Mouse (Mus musculus) heart, postnatal 0 days (tissue): ENCODE data around the gene Bcl11b. TPM values are rescaled to one million over a fixed set of nuclear protein-coding genes. Genes with fewer than 3 reads are reported as not detected.

Experiments used
- ATAC-seq: fragments of 200-750 bp; cut with Nextera tagmentation; 2 replicates; pipeline ENCODE4 v1.8.0; 2017; ENCODE audit warnings: low read depth, moderate number of reproducible peaks, moderate library complexity; ENCODE audit not compliant: insufficient read depth
- DNase-seq: peaks from one replicate; pipeline ENCODE4 v3.0.0-alpha.2; 2016; ENCODE audit warnings: low spot score
- H3K27ac ChIP-seq: fragments of 300-500 bp; sonication (generic); 2 replicates; pipeline ENCODE4 v1.5.1; 2014; ENCODE audit warnings: low read depth, mild to moderate bottlenecking
- H3K27me3 ChIP-seq: fragments of 300-500 bp; sonication (generic); 2 replicates; pipeline ENCODE4 v1.6.1; 2014; ENCODE audit warnings: low read length, mixed read lengths; ENCODE audit not compliant: control insufficient read depth, insufficient read depth
- H3K36me3 ChIP-seq: fragments of 300-500 bp; sonication (generic); replicated peaks from 2 replicates; pipeline ENCODE4 v1.6.1; 2014; ENCODE audit warnings: low read length, mixed read lengths; ENCODE audit not compliant: control insufficient read depth, insufficient read depth
- H3K4me1 ChIP-seq: fragments of 300-500 bp; sonication (generic); 2 replicates; pipeline ENCODE4 v1.6.1; 2014; ENCODE audit warnings: antibody characterized with exemption; ENCODE audit not compliant: control insufficient read depth, insufficient read depth
- H3K4me2 ChIP-seq: fragments of 300-500 bp; sonication (generic); 2 replicates; pipeline ENCODE4 v1.6.1; 2014; ENCODE audit warnings: low read depth, mild to moderate bottlenecking, low read length, moderate library complexity
- H3K4me3 ChIP-seq: fragments of 300-500 bp; sonication (generic); 2 replicates; pipeline ENCODE4 v1.5.1; 2014; ENCODE audit warnings: low read depth, low read length
- H3K9ac ChIP-seq: fragments of 300-500 bp; sonication (generic); replicated peaks from 2 replicates; pipeline ENCODE4 v1.6.1; 2014; ENCODE audit warnings: low read depth, low read length, mixed read lengths
- H3K9me3 ChIP-seq: fragments of 300-500 bp; sonication (generic); replicated peaks from 2 replicates; pipeline ENCODE4 v1.6.1; 2016; ENCODE audit warnings: low read length; ENCODE audit not compliant: control insufficient read depth
- CTCF ChIP-seq: IDR thresholded peaks from 2 replicates; pipeline ENCODE4 v1.5.1; 2016; ENCODE audit warnings: antibody characterized with exemption, control low read depth, low read depth
- EP300 ChIP-seq: IDR thresholded peaks from 2 replicates; pipeline ENCODE4 v1.6.1; 2016; ENCODE audit warnings: antibody characterized with exemption, low read depth
- WGBS: fragments of 180-500 bp; shearing (Covaris S2); extraction: QIAGEN DNeasy Blood & Tissue Kit; methylation state at CpG from one replicate; pipeline ENCODE4 v1.1.7; 2014; 5-methylcytosine and 5-hydroxymethylcytosine counted together
- polyA plus RNA-seq: library from polyadenylated mRNA; unstranded; fragments of >200 nt; fragmentation: Nextera tagmentation; extraction: Ambion mirVana; gene quantifications from 2 replicates; pipeline ENCODE4 v1.2.1, GENCODE M21; 2015
- total RNA-seq: library from RNA; depleted of rRNA; stranded (reverse); fragments of >200 nt; gene quantifications from 2 replicates; pipeline ENCODE4 v1.2.3, GENCODE M21; 2014; ENCODE audit warnings: low replicate concordance

The Bcl11b gene
- total and polyA plus RNA-seq, 2 experiments from 2014 or later: 2.2 to 2.7 TPM

DNA sequence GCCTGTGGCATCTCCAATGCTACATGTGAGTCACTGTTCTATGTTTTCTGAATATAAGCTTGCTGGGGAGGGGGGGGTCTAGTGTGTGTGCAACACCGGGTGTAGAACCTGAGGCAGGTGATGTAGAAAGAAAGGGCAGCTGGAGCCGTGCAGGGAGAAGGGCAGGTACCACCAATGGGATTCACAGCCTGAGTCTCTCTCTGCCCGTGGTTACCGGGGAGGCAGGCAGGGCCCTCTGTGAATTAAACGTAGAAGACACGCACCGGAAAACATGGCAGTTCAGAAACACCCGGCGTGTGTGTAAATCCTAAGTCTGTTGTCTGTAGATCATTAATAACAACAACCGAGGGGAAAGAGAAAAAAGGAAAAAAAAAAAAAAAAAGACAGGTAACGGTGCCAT lies 12.2 kb downstream of the Bcl11b start:
- H3K27me3 ChIP-seq: peaks cover 3% of the 10 kb centered on the region; the same call in 1 of the 2 replicates
- no peak for DNase-seq
- H3K9ac ChIP-seq: no peak overlapping the region
- no peak overlapping the region for H3K27ac ChIP-seq
- no peak overlapping the region for H3K4me2 ChIP-seq
- no peaks in the 10 kb centered on the region for H3K9me3 ChIP-seq
- ATAC-seq: no peak
- TF ChIP-seq CTCF (no peak), EP300 (no peak)
- no peaks in the 10 kb centered on the region for H3K36me3 ChIP-seq
- no peak overlapping the region for H3K4me3 ChIP-seq
- no peaks in the 10 kb centered on the region for H3K4me1 ChIP-seq
- 88% methylated on average over 11 of the region's 11 CpGs for WGBS

GRCm38 (mm10) chr12:107983211-107983610 lies 20.2 kb downstream of the Bcl11b start:
- peaks cover 17% of the 10 kb centered on the region for H3K4me1 ChIP-seq
- no peak for ATAC-seq

DNA sequence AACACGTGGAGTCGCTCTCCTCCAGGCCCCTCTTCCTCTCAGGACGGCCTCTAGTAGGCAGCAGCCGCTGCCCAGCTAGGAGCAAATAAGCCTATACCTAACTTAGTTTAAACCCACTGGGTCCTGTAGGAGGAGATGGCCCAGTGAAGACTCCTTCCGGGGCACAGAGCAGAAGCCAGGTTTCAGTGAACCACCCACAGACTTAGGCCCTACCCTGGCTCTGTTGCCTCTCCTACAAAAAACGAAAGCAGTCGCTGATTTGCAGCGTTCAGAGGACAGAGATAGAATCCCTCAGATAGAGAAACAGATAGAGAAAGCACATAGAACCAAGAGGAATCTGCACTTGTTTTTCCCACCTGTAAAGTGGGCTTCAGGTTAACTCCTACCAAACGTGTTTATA lies 21.1 kb downstream of the Bcl11b start:
- H3K4me3 ChIP-seq: no peak overlapping the region
- H3K4me2 ChIP-seq: no peak overlapping the region
- TF ChIP-seq CTCF (no peak), EP300 (no peak)
- ATAC-seq (no peak), DNase-seq (no peak)
- no peaks in the 10 kb centered on the region for H3K27me3 ChIP-seq
- no peak overlapping the region for H3K9ac ChIP-seq
- 80% methylated on average over 9 of the region's 9 CpGs for WGBS
- H3K27ac ChIP-seq: no peak overlapping the region
- no peaks in the 10 kb centered on the region for H3K9me3 ChIP-seq
- peaks cover 17% of the 10 kb centered on the region for H3K4me1 ChIP-seq
- H3K36me3 ChIP-seq: no peaks in the 10 kb centered on the region

More at GRCm38 (mm10) chr12:107983211-107983610, 20.2 kb downstream of the Bcl11b start:
- no peak overlapping the region for H3K27ac ChIP-seq
- no peak overlapping the region for H3K4me2 ChIP-seq
- no peak for TF ChIP-seq EP300
- no peak for TF ChIP-seq CTCF
- WGBS: 59% methylated on average over 8 of the region's 8 CpGs
- H3K9ac ChIP-seq: no peak overlapping the region
- no peak overlapping the region for H3K4me3 ChIP-seq
- no peaks in the 10 kb centered on the region for H3K36me3 ChIP-seq
- H3K27me3 ChIP-seq: no peaks in the 10 kb centered on the region
- H3K9me3 ChIP-seq: no peaks in the 10 kb centered on the region
- no peak for DNase-seq

DNA sequence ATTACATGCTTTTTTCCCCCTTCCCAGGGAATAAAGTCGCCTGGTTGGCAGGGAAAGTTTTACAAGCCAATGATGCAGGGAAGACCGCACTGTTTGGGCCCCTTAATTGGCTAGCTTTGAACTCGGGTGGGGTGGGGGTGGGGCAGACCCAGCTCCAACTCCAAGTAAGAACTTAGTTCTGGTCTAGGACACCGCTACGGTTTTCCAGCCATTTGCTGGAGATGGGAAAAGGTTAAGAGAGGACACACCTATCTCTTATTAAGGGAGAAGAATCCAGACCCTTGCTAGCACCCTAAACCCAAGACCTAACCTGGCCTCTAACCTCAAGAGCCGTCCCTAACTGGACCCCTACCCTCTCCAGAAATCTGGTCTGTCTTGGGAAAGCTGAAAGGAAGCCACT lies 22.2 kb downstream of the Bcl11b start:
- H3K27ac ChIP-seq: no peak overlapping the region
- no peaks in the 10 kb centered on the region for H3K9me3 ChIP-seq
- H3K4me3 ChIP-seq: no peak overlapping the region
- no peaks in the 10 kb centered on the region for H3K27me3 ChIP-seq
- no peak overlapping the region for H3K9ac ChIP-seq
- DNase-seq (no peak), ATAC-seq (no peak)
- H3K4me2 ChIP-seq: peak overlapping the region; percentile 70; the same call in 1 of the 2 replicates
- no peak for TF ChIP-seq CTCF
- TF ChIP-seq EP300: no peak
- H3K4me1 ChIP-seq: peaks cover 17% of the 10 kb centered on the region
- H3K36me3 ChIP-seq: no peaks in the 10 kb centered on the region
- 61% methylated on average over 6 of the region's 6 CpGs for WGBS

- Histone ChIP-seq H3K9me3 (no peaks in the 10 kb centered on the region), H3K36me3 (no peaks in the 10 kb centered on the region), H3K27me3 (no peaks in the 10 kb centered on the region), H3K27ac (peak overlapping the region; percentile 80), H3K4me3 (peak overlapping the region; percentile 45), H3K9ac (peak overlapping the region; percentile 54), H3K4me1 (peaks cover 17% of the 10 kb centered on the region), H3K4me2 (peak overlapping the region; percentile 70)
- WGBS: 3% methylated on average over 51 of the region's 51 CpGs
- ATAC-seq (peak; percentile 69), DNase-seq (no peak)
- TF ChIP-seq CTCF: no peak
- no peak for TF ChIP-seq EP300
Observed at GRCm38 (mm10) chr12:107980261-107980961, 23.0 kb downstream of the Bcl11b start.
